Mouse (Mus musculus) heart, postnatal 0 days (tissue): ENCODE results near the gene Ugt1a8.

ENCODE experiments used
- CTCF ChIP-seq: IDR thresholded peaks from 2 replicates; pipeline ENCODE4 v1.5.1; 2016; ENCODE audit warnings: antibody characterized with exemption, control low read depth, low read depth
- EP300 ChIP-seq: IDR thresholded peaks from 2 replicates; pipeline ENCODE4 v1.6.1; 2016; ENCODE audit warnings: antibody characterized with exemption, low read depth

DNA sequence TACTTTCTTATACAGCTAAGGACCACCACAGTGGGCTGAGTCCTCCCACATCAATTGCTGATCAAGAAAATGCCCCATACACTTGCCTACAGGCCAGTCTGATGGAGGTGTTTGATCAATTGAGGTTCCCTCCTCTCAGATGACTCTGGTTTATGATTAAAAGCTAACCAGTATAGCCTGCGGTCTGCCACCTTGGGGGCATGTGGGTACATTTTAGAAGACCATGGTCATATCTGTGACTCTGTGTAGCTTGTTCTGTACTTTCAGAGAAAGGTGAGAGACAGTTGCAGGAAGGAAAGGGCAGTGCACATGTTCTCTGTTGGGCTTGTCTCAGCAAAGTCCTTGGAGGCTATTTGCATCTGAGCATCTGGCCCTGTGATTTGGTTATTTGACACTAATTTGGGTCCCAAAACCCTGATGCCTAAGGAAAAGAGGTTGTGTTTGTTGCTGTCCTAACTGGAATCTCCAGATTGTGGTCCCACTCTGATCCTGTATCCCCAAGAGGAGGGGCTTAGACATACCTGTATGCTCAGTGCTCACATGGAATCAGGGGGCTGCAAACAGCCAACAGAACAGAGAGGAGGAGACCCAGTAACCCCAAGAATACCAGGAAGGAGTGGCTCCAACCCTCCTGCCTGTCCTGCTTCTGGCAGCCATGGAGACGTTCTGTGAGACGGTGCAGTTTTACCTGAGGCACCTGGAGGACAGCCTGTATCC is 145.2 kb downstream of the Ugt1a8 start:
- TF ChIP-seq CTCF (no peak), EP300 (no peak)
